Mouse (Mus musculus) neutrophil, adult 83 days (primary cell): Measurements from ENCODE around the gene Dbr1. TPM values are rescaled to one million over a fixed set of nuclear protein-coding genes. Genes with fewer than 3 reads are reported as not detected.

ENCODE experiments used
- total RNA-seq, 2 experiments: library from RNA; stranded (reverse); gene quantifications; one replicate each; pipeline ENCODE4 v1.2.4; 2023

Gene Dbr1
- total RNA-seq, result 10 to 100 TPM; 15.8 to 18.5 TPM

DNA sequence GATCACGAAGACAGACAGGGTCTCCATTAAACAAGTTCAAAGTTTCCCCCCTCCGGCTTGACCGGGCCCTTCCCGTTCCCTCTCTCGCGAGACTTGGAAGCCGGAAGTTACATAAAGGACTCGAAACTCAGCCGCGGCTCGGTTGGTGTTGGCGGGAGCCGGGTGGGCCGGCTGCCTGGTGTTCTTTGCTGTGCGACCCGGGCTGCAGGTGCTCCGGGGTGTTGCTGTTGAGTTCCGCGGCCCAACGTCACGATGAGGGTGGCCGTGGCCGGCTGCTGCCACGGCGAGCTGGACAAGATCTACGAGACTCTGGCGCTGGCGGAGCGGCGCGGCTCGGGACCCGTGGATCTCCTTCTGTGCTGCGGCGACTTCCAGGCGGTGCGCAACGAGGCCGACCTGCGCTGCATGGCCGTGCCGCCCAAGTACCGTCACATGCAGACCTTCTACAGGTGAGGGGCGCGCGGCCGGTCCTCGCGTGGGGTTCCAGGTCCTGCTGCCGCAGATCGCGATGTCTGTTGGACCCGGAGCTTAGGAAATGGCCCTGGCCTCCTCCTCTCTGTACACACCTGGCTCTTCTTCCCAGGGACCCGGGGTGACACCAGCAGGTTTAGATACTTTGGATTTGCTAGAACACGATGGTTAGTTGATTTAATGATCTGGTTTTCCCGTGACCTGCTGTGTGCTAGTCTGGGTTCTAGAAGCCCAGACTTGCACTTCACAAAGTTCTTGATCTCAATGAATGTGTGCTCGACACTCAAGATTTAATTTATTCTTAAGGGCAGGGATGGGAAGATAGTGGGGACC is at the start of gene Dbr1:
Dbr1 (plus strand) TSS at position 123 of the 804 bp plus-strand sequence.

DNA sequence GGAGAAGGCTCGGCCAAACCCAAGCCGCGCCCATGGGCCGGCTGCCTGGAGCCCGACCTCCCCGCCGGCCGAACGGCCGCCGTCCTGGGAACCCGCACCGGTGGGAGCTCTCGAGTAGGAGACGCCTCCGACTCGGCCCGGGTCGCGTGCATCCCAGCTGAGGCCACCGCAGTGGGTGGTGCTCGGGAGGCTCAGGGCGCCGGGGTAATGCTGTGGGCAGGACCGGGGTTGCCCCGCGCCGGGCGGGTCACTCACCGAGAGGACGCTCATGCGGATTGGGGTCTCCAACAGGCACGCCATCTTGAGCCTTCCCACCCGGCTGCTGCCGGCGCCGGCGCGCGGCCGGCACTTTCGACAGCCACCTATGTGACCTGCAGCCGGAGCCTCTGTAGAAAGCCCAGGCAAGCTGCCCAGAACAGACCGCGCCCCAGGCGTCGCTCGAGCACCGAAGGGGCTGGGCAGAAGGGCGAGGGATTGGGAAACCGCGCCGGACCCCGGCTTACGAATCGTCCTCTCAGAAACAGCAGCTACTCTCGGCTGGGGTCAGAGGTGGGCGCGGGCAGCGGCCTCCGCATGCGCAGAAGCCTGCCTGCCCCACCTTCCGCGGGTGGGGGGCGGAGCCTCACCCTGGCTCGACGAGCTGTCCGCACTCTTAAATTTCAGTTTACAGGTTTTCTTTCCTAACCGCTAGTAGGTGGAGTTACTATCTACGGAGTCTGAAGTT is 7.1 kb upstream of the Dbr1 start, which contains the start of gene Armc8:
Armc8 (minus strand) TSS at position 553 of the 724 bp plus-strand sequence.

DNA sequence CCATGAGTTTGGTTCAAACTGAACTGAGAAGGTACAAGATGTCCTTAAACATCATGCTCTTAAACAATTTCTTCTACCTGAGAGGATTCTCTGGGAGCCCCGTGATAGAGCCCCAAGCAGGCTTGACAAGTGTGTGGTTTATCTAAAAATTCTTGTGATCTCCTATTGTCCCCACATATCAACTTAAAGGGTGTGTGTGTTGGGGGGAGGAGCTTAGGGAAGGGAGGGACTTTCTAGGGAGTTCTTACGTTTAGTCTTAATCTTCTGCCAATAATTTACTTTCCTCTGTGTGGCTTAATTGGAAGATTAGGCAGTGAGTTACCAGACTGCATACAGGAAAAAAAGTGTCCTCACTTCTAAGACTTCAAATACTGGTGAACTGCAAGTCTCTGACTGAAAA is 36.6 kb downstream of the Dbr1 start, which contains the start of gene A4gnt:
A4gnt (plus strand) TSS at position 301 of the 400 bp plus-strand sequence.

DNA sequence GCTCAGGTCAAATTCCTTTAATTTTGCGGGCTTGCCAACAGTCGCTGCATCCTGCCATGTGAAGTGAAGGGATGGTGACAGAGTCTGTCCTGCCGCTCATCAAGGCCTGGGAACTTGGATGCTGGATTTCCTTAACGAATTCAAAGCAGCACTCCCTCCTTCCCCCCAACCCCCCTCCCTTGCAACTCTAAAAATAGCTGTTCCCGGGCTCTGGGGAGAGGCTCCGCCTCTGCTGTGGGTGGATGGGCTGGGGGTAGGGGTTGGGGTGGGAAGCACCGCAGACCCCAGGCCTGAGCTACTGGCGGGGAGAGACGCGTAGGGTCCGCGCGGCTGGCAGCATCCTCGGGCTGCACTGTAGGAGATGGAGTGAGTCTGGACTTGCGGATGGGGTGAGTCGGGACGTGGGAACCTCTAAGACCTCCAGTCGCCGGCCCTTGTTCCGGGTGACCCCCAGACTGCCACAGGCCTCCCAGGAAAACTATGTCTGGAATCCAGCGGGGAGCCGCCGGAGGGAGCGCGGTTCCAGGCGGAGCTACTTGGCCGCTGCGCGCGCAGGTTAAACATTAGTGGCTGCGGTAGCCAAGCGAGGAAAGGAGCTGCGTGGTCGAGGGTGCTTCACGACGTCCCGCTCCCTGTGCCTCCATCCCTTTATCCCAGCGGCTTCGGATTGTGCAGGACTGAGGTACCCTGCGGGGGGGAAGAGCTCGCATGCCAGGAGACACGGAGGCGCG is 53.8 kb downstream of the Dbr1 start, which contains the start of gene Dzip1l:
Dzip1l (plus strand) TSS at position 216 of the 731 bp plus-strand sequence.

Other genes starting within 250 kb of the Dbr1 start
- gene Esyt3, start 217.2 kb upstream of the Dbr1 start, total RNA-seq, result not detected
- gene Mras, start 138.4 kb upstream of the Dbr1 start, total RNA-seq, result under 1 TPM; 0.26 to 0.46 TPM
- gene Nme9, start 124.3 kb upstream of the Dbr1 start, total RNA-seq, result not detected
- gene Armc8, start 6.9 kb upstream of the Dbr1 start, total RNA-seq, result 10 to 100 TPM; 23.4 to 23.9 TPM
- gene A4gnt, start 36.7 kb downstream of the Dbr1 start, total RNA-seq, result not detected
- not detected for gene Dzip1l, start 53.7 kb downstream of the Dbr1 start, total RNA-seq
- gene Cldn18, start 141.5 kb downstream of the Dbr1 start, total RNA-seq, result not detected